Mouse (Mus musculus): Measurements from ENCODE around the gene Nme7. TPM values are rescaled to one million over a fixed set of nuclear protein-coding genes. Genes with fewer than 3 reads are reported as not detected.

The Nme7 gene
- total and polyA plus RNA-seq, 3 experiments, result 2.1 to 3.7 (median 3.6) TPM

DNA sequence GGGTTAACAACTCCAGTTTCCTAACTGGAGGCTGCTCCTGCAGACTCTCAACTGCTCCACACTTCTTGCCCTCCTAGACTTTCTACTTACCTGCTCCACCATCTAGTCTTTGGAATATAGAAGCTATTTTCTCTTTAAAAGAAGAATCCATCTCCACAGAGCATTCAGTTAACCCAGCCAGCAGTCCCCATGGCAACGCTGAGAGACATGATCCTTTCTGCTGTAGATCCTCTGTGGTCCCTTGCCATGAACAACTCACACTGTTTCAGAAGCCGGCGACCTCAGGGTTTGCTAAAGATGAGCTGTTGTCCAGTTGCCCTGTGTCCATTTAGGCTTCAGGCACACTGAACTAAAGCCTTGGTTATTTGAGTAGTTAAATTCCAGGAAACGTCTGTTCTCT, 172.0 kb downstream of the Nme7 start:
- H3K4me3 ChIP-seq, result no peak overlapping the region
- H3K79me2 ChIP-seq (replicated peaks; ENCODE audit: control insufficient read depth, insufficient read depth, low read length), result no peaks in the 10 kb centered on the region
- no peak for TF ChIP-seq EP300 (IDR thresholded peaks at IDR 0.05; ENCODE audit: insufficient read depth, low read depth, low read length)
- TF ChIP-seq CTCF (IDR thresholded peaks at IDR 0.05), result no peak
- TF ChIP-seq POLR2A (IDR thresholded peaks at IDR 0.05; ENCODE audit: insufficient read depth, low read depth, low read length), result no peak
- no peaks in the 10 kb centered on the region for H3K27me3 ChIP-seq (ENCODE audit: control insufficient read depth, insufficient read depth, low read length)
- H3K27ac ChIP-seq, result no peak overlapping the region
- WGBS, result 75% methylated on average over 4 of the region's 4 CpGs
- no peak overlapping the region for H3K9ac ChIP-seq (ENCODE audit: low read depth, low read length)
- no peak for DNase-seq
- H3K4me1 ChIP-seq (ENCODE audit: control insufficient read depth, insufficient read depth, low read length), result peaks cover 6% of the 10 kb centered on the region
- no peaks in the 10 kb centered on the region for H3K36me3 ChIP-seq (ENCODE audit: control insufficient read depth, insufficient read depth, low read length)
- intact Hi-C loops (cut with DNase I), result no loop called here

DNA sequence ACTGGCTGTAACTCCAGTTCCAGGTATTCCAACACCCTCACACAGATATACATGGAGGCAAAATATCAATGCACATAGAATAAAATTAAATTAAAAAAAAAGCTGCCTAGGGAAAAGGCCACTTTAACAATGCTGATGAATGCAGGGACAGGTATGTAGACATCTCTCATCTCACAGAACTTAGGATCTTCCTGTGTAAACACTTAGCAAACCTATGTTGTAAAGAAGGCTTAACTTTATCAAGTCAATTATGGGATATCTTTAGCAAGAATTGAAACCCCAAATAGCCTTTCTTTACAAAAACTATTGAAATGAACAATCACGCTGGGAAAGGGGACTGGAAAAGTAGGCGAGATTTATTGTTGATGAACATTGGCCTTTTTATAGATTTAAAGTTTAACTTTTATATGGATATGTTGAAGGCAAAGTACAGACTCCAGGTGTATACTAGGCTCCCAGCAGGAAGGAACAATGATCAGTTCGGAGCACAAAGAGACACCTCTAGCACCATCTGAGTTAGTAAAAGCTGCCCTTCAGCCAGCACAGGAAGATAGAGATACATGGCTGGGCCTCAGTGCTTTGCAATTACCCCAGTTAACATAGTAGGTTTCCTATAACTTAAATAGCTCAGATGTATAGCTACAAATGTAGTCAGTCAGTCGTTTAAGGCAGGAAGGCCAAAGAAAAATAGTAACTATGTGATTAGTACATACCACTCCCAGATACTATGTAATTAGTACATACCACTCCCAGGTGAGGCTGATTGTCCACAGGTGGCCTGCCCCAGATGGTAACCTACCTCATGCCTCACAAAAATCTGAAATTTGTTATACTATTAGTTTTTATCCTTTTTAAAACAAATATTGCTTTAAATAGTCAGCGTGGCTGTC, 177.1 kb downstream of the Nme7 start:
- no peak for DNase-seq
- H3K36me3 ChIP-seq (ENCODE audit: control insufficient read depth, insufficient read depth, low read length), result no peaks in the 10 kb centered on the region
- no peak overlapping the region for H3K27ac ChIP-seq
- H3K79me2 ChIP-seq (replicated peaks; ENCODE audit: control insufficient read depth, insufficient read depth, low read length), result no peaks in the 10 kb centered on the region
- TF ChIP-seq POLR2A (IDR thresholded peaks at IDR 0.05; ENCODE audit: insufficient read depth, low read depth, low read length) (no peak), EP300 (IDR thresholded peaks at IDR 0.05; ENCODE audit: insufficient read depth, low read depth, low read length) (no peak), CTCF (IDR thresholded peaks at IDR 0.05) (no peak)
- no peak overlapping the region for H3K9ac ChIP-seq (ENCODE audit: low read depth, low read length)
- no peak overlapping the region for H3K4me3 ChIP-seq
- intact Hi-C loops (cut with DNase I), result no loop called here
- 84% methylated on average over 5 of the region's 5 CpGs for WGBS
- no peaks in the 10 kb centered on the region for H3K4me1 ChIP-seq (ENCODE audit: control insufficient read depth, insufficient read depth, low read length)
- no peaks in the 10 kb centered on the region for H3K27me3 ChIP-seq (ENCODE audit: control insufficient read depth, insufficient read depth, low read length)

DNA sequence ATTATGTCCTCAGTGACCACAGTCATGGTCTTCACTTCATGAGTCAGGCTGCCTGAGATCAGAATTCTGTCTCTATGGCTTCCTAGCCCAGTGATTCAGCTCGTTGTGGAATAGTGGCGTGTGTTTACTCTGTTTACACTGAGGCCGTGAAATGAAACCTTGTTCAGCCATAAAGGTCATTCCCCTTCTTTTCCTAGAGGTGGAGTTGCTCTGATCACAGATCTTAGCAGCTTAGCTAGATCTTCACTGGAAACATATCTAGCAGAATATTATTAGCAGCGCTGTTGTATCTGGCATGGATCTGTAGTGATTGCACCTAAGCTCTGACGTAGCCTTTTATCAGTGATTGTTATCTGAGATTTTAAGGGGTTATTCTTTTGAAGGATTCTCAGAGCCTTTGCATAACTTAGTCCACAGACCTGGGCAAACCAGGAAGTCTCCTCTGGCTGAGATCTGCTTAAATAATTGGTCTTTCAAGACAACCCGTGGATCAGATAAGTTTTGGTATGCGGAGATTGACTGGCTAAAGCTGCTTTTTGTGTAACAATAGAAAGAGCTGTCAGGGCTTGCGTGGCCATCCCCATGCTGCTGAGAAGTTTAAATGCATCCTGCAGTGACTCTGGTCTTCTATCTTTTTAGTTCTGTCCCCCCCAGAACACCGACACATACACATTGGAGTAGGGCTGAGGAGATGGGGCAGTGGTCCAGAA, 177.9 kb downstream of the Nme7 start:
- no peaks in the 10 kb centered on the region for H3K79me2 ChIP-seq (replicated peaks; ENCODE audit: control insufficient read depth, insufficient read depth, low read length)
- H3K27me3 ChIP-seq (ENCODE audit: control insufficient read depth, insufficient read depth, low read length), result no peaks in the 10 kb centered on the region
- no peak overlapping the region for H3K27ac ChIP-seq
- no peaks in the 10 kb centered on the region for H3K4me1 ChIP-seq (ENCODE audit: control insufficient read depth, insufficient read depth, low read length)
- no peak for TF ChIP-seq CTCF (IDR thresholded peaks at IDR 0.05)
- TF ChIP-seq POLR2A (IDR thresholded peaks at IDR 0.05; ENCODE audit: insufficient read depth, low read depth, low read length), result no peak
- TF ChIP-seq EP300 (IDR thresholded peaks at IDR 0.05; ENCODE audit: insufficient read depth, low read depth, low read length), result no peak
- 62% methylated on average over 9 of the region's 9 CpGs for WGBS
- no peak overlapping the region for H3K9ac ChIP-seq (ENCODE audit: low read depth, low read length)
- DNase-seq, result no peak
- intact Hi-C loops (cut with DNase I), result no loop called here
- no peak overlapping the region for H3K4me3 ChIP-seq
- H3K36me3 ChIP-seq (ENCODE audit: control insufficient read depth, insufficient read depth, low read length), result no peaks in the 10 kb centered on the region

DNA sequence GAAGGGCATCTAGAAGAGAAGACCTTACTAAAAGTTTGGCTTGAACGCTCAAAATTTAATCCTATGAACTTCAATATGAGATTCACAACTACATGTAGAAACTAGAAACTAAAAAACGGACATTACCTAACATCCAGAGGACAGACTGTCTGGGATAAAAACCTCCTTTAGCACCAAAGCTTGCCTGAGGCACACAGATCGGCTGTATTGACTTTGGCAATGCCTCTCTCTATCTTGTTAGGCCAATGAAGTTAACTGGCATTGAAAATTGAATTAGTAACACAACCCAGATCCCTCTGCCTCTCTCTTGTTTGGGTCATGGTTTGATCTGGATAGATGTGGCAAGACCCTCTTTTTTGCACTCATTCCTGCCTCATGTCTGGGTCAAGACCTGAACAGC, 178.9 kb downstream of the Nme7 start:
- TF ChIP-seq POLR2A (IDR thresholded peaks at IDR 0.05; ENCODE audit: insufficient read depth, low read depth, low read length) (no peak), CTCF (IDR thresholded peaks at IDR 0.05) (no peak), EP300 (IDR thresholded peaks at IDR 0.05; ENCODE audit: insufficient read depth, low read depth, low read length) (no peak)
- no peak overlapping the region for H3K27ac ChIP-seq
- no peak overlapping the region for H3K9ac ChIP-seq (ENCODE audit: low read depth, low read length)
- DNase-seq, result no peak
- no peaks in the 10 kb centered on the region for H3K27me3 ChIP-seq (ENCODE audit: control insufficient read depth, insufficient read depth, low read length)
- H3K4me1 ChIP-seq (ENCODE audit: control insufficient read depth, insufficient read depth, low read length), result no peaks in the 10 kb centered on the region
- H3K4me3 ChIP-seq, result no peak overlapping the region
- H3K79me2 ChIP-seq (replicated peaks; ENCODE audit: control insufficient read depth, insufficient read depth, low read length), result no peaks in the 10 kb centered on the region
- intact Hi-C loops (cut with DNase I), result no loop called here
- no peaks in the 10 kb centered on the region for H3K36me3 ChIP-seq (ENCODE audit: control insufficient read depth, insufficient read depth, low read length)
- WGBS, result 72% methylated on average over 3 of the region's 3 CpGs

DNA sequence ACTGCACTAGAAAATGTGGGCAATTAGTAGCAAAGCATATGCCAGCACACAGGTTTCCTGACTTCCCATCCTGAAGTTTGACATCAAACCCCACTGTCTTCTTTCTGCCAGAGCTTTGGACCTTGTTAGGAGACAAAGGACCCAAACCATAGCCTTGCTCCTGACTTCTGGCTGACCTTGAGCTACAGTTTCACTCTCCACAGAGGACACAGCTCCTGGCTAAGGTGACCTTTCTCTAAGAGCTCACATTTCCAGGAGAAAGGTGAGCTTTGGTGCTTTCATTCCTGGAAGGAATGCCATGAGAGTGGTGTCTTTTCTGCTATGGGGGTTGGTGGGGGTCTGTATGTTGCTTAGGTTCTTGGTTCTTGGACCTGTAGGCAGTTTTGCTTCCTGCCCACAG, 179.8 kb downstream of the Nme7 start:
- H3K27ac ChIP-seq, result no peak overlapping the region
- no peak overlapping the region for H3K9ac ChIP-seq (ENCODE audit: low read depth, low read length)
- no peak overlapping the region for H3K4me3 ChIP-seq
- H3K27me3 ChIP-seq (ENCODE audit: control insufficient read depth, insufficient read depth, low read length), result no peaks in the 10 kb centered on the region
- H3K36me3 ChIP-seq (ENCODE audit: control insufficient read depth, insufficient read depth, low read length), result no peaks in the 10 kb centered on the region
- H3K79me2 ChIP-seq (replicated peaks; ENCODE audit: control insufficient read depth, insufficient read depth, low read length), result no peaks in the 10 kb centered on the region
- TF ChIP-seq CTCF (IDR thresholded peaks at IDR 0.05) (no peak), POLR2A (IDR thresholded peaks at IDR 0.05; ENCODE audit: insufficient read depth, low read depth, low read length) (no peak), EP300 (IDR thresholded peaks at IDR 0.05; ENCODE audit: insufficient read depth, low read depth, low read length) (no peak)
- no peak for DNase-seq
- intact Hi-C loops (cut with DNase I), result no loop called here
- H3K4me1 ChIP-seq (ENCODE audit: control insufficient read depth, insufficient read depth, low read length), result no peaks in the 10 kb centered on the region

Other genes with a start within 250 kb of the Nme7 start
- 1 to 10 TPM; 1.9 to 2.0 TPM for gene Sell, start 242.1 kb upstream of the Nme7 start, total RNA-seq (2021)
- 1.8 and 2.7 TPM in 2 replicates for gene Sell, start 242.1 kb upstream of the Nme7 start, polyA plus RNA-seq (2012; rRNA removed)
- 1 to 10 TPM; 1.8 to 3.6 TPM for gene Selp, start 188.9 kb upstream of the Nme7 start, total RNA-seq (2021)
- 1.7 and 1.8 TPM in 2 replicates for gene Selp, start 188.9 kb upstream of the Nme7 start, polyA plus RNA-seq (2012; rRNA removed)
- 1 to 10 TPM; 1.5 to 5.0 TPM for gene F5, start 152.3 kb upstream of the Nme7 start, total RNA-seq (2021)
- gene F5, start 152.3 kb upstream of the Nme7 start, polyA plus RNA-seq (2012; rRNA removed), result 0.47 and 0.70 TPM in 2 replicates
- 1 to 10 TPM; 5.0 to 7.8 TPM for gene Slc19a2, start 55.1 kb upstream of the Nme7 start, total RNA-seq (2021)
- gene Slc19a2, start 55.1 kb upstream of the Nme7 start, polyA plus RNA-seq (2012; rRNA removed), result 7.6 and 14.6 TPM in 2 replicates
- gene Ccdc181, start 28.5 kb upstream of the Nme7 start, total RNA-seq (2021), result 1 to 10 TPM; 8.6 to 9.2 TPM
- gene Ccdc181, start 28.5 kb upstream of the Nme7 start, polyA plus RNA-seq (2012; rRNA removed), result 2.7 TPM in 2 replicates
- 10 to 100 TPM; 23.1 to 23.6 TPM for gene Blzf1, start 3.4 kb downstream of the Nme7 start, total RNA-seq (2021)
- 4.7 and 10.2 TPM in 2 replicates for gene Blzf1, start 3.4 kb downstream of the Nme7 start, polyA plus RNA-seq (2012; rRNA removed)
- 100 to 1,000 TPM; 328 to 391 TPM for gene Atp1b1, start 154.2 kb downstream of the Nme7 start, total RNA-seq (2021)
- gene Atp1b1, start 154.2 kb downstream of the Nme7 start, polyA plus RNA-seq (2012; rRNA removed), result 136 and 178 TPM in 2 replicates